In the genomic region with DNA sequence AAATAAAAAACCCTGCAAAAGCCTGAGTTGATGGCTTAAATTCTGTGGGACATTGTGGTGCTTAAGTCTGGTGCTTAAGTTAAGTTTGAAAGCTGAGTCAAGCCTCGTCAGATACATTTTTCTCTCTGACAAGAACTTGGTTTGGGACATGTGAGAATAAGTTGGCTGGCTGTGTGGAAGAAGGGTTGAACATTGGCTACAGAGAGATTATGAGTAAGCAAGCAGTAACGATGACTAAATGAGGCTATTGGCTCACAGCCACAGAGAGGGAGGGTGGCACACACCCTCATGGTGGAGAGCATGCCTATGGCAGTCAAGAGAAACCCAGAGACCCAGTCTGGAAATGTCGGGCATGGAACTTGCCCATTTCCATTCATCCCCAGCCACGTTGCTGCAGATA, we compare ENCODE assay signal across 20 mouse cellular contexts. TPM values are rescaled to one million over a fixed set of nuclear protein-coding genes. Genes with fewer than 3 reads are reported as not detected.
DNase-seq lines count a peak whose midpoint lies in the region; ATAC-seq and TF ChIP-seq lines count a peak whose summit lies in the region.
"Had no signal": no experiment of that assay in that cellular context is flagged by ENCODE, and none has a peak within 500 bp of the region (broad histone marks: within the 10 kb centered on the region; RNA-seq: fewer than 3 reads in every experiment).

No protein-coding gene starts in this region.

- H3K4me3 ChIP-seq in layer of hippocampus, adult 2 months, result no peak overlapping the region
- no peak overlapping the region for H3K4me3 ChIP-seq in liver, embryonic 11.5 days (ENCODE audit: low read depth, low read length)
- H3K4me3 ChIP-seq: embryonic facial prominence, embryonic 13.5 days; forebrain, embryonic 13.5 days; heart, embryonic 10.5 days had no signal

- no peaks in the 10 kb centered on the region for H3K9me3 ChIP-seq in liver, embryonic 11.5 days (ENCODE audit: control insufficient read depth, low read length)
- H3K9me3 ChIP-seq: embryonic facial prominence, embryonic 13.5 days; forebrain, embryonic 13.5 days; heart, embryonic 10.5 days had no signal

- peaks cover 6% of the 10 kb centered on the region for H3K4me1 ChIP-seq in liver, embryonic 11.5 days (replicated peaks; ENCODE audit: control insufficient read depth, insufficient read depth, low read length)
- H3K4me1 ChIP-seq: forebrain, embryonic 13.5 days had no signal

- DNase-seq in kidney, adult 11 months, result peak; percentile 63
- no peak for DNase-seq in kidney, postnatal 4 days
- peak; percentile 93 for DNase-seq in 3T3-L1 (ENCODE audit: low read depth, low spot score)
- DNase-seq in adipocyte (ENCODE audit: low spot score), result peak; percentile 65
- peak; percentile 86 for DNase-seq in kidney, adult 9 months
- no peak for DNase-seq in layer of hippocampus, adult 2 months (ENCODE audit: low spot score in 2 of 2)
- no peak for DNase-seq in liver, embryonic 11.5 days (ENCODE audit: low spot score)
- no peak for DNase-seq in layer of hippocampus, postnatal 14 days (ENCODE audit: low spot score in 2 of 2)
- DNase-seq: cerebellum, adult 11 months; gastrocnemius, postnatal 14 days; lung, postnatal 36 days; midbrain, embryonic 14.5 days; right cerebral cortex, postnatal 4 days; thymus, postnatal 14 days had no signal

- no peak overlapping the region for H3K4me2 ChIP-seq in liver, embryonic 11.5 days
- H3K4me2 ChIP-seq: embryonic facial prominence, embryonic 13.5 days; forebrain, embryonic 13.5 days had no signal

- no peak overlapping the region for H3K9ac ChIP-seq in liver, embryonic 11.5 days (ENCODE audit: low read depth, low read length)
- H3K9ac ChIP-seq: embryonic facial prominence, embryonic 13.5 days; forebrain, embryonic 13.5 days; liver, embryonic 14.5 days had no signal

- no peak for ATAC-seq in liver, embryonic 11.5 days (replicated peaks; ENCODE audit: low FRiP score)
- ATAC-seq: CD4-positive, CD25-positive, alpha-beta regulatory T cell, adult 4 months; forebrain, embryonic 13.5 days; inflammation-experienced regulatory T-cells, adult 6 months had no signal

- WGBS in liver, embryonic 11.5 days, result 83% methylated on average over 4 of the region's 4 CpGs

- no peak for TF ChIP-seq CTCF in layer of hippocampus, adult 2 months (conservative IDR thresholded peaks at IDR 0.05)

- H3K27me3 ChIP-seq in liver, embryonic 11.5 days (replicated peaks; ENCODE audit: control insufficient read depth, insufficient read depth, low read length), result no peaks in the 10 kb centered on the region
- H3K27me3 ChIP-seq: embryonic facial prominence, embryonic 13.5 days; forebrain, embryonic 13.5 days had no signal

- H3K36me3 ChIP-seq in liver, embryonic 11.5 days (ENCODE audit: control insufficient read depth, insufficient read depth, low read length), result no peaks in the 10 kb centered on the region
- H3K36me3 ChIP-seq: embryonic facial prominence, embryonic 13.5 days; heart, embryonic 10.5 days had no signal

- H3K27ac ChIP-seq in layer of hippocampus, adult 2 months, result no peak overlapping the region
- H3K27ac ChIP-seq in liver, embryonic 11.5 days (ENCODE audit: low read depth, low read length), result no peak overlapping the region
- H3K27ac ChIP-seq: embryonic facial prominence, embryonic 13.5 days; forebrain, embryonic 13.5 days; heart, embryonic 10.5 days; liver, embryonic 14.5 days had no signal

RNA-seq across cellular contexts. Expression of gene Gtf3c6, which starts 5.8 kb away (rescaled TPM):
- 10 to 100 TPM; 27.5 to 29.9 TPM for total RNA-seq in layer of hippocampus, adult 2 months (2021)
- 89.0 and 117 TPM in 2 replicates for polyA plus RNA-seq in liver, embryonic 11.5 days (2014; fragmentation: Nextera tagmentation; extraction: Ambion mirVana)
- total RNA-seq in layer of hippocampus, postnatal 14 days (2021), result 10 to 100 TPM; 25.2 to 29.7 TPM

RNA-seq across cellular contexts. Expression of gene Rpf2, which starts 16.9 kb away (rescaled TPM):
- 10 to 100 TPM; 18.7 to 21.5 TPM for total RNA-seq in layer of hippocampus, adult 2 months (2021)
- 109 and 113 TPM in 2 replicates for polyA plus RNA-seq in liver, embryonic 11.5 days (2014; fragmentation: Nextera tagmentation; extraction: Ambion mirVana)
- 10 to 100 TPM; 24.5 to 26.3 TPM for total RNA-seq in layer of hippocampus, postnatal 14 days (2021)

RNA-seq across cellular contexts. Expression of gene Amd1, which starts 38.3 kb away (rescaled TPM):
- 10 to 100 TPM; 81.6 to 83.1 TPM for total RNA-seq in layer of hippocampus, adult 2 months (2021)
- 130 and 136 TPM in 2 replicates for polyA plus RNA-seq in liver, embryonic 11.5 days (2014; fragmentation: Nextera tagmentation; extraction: Ambion mirVana)
- 10 to 100 TPM; 48.8 to 53.7 TPM for total RNA-seq in layer of hippocampus, postnatal 14 days (2021)

Comparison
In these comparisons a context has a peak if more than half of its experiments do, and no peak if none do; other contexts are left out.
1. DNase-seq: peak in kidney, adult 11 months (single experiment), 3T3-L1 (single experiment), adipocyte (single experiment) and kidney, adult 9 months (single experiment); none in kidney, postnatal 4 days (0 of 2), layer of hippocampus, adult 2 months (0 of 2), liver, embryonic 11.5 days (single experiment) and layer of hippocampus, postnatal 14 days (0 of 2).